Mouse (Mus musculus) thymus, adult 2 months (tissue): ENCODE results near the gene Lin7a.

Source experiments
- CTCF ChIP-seq: fragments of 200-500 bp; IDR thresholded peaks from 2 replicates; pipeline ENCODE4 v1.5.1; 2012; ENCODE audit warnings: mild to moderate bottlenecking, control low read depth, low read length, moderate library complexity, borderline replicate concordance; ENCODE audit not compliant: control insufficient read depth, poor library complexity, insufficient read depth; ENCODE audit errors: extremely low read depth
- POLR2A ChIP-seq: fragments of 200-500 bp; IDR thresholded peaks from 2 replicates; pipeline ENCODE4 v1.6.1; 2012; ENCODE audit warnings: mild to moderate bottlenecking, low read length, control low read depth, moderate library complexity; ENCODE audit not compliant: control insufficient read depth, poor library complexity, insufficient read depth; ENCODE audit errors: extremely low read depth

DNA sequence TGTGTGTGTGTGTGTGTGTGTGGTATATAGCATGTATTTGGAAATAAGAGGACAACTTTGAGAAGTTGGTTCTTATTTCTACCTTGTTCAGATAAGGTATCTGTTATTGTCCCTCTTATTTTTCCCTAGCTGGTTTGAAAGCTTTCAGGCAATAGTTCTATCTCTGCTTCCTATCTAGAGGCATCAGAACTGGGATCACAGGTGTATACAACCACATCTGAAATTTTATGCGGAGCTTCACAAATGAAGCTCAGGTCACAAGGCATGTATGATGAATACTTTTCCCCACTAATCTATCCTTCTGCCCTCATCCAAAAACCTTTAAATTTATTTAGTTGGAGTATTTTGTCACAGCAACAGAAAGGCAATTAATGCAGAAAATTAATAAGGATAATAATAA, 33.8 kb upstream of the Lin7a start:
- no peak for TF ChIP-seq POLR2A
- TF ChIP-seq CTCF, result no peak
